In the genomic region with DNA sequence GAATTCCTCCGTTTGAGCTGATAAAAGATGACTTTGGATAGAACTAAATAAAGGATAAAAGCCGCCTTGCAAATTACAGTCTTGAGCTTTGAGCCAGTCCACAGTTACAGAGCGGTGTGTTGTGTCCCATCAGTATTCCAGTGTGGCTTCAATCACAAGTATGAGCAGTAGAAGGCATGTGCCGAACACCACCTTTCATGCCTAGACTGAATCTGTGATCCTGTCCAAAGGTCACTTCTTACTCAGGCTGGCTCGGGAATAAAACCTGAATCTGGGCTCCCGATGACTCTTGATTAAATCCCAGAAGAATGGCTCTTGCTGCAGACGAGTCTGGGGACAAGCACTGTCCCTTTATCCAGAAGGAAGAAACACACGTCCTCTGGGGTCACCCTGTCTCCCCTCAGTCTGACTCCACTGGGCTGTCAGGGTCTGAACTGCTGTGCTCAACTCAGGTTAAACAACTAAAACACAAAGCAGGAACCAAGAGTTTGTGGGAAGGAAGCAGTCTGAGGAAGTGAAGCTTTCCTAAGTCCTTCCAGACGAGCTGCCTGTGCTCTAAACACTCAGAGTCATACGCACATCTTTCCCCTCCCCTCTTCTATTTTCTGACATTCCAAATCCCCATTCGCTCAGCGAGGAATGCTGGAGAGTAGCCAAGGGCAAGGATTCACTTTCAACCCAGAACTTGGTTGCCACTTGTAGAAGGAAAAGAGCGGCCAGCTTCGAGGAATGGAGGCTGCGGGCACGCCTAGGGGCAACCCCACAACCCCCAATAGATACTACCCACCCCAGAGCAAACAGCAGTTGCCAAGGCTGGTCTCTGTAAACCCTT, we compare ENCODE assay signal across 8 mouse cellular contexts.
A peak's percentile ranks its signal among the peaks of the same experiment; 100 is the strongest.
DNase-seq lines count a peak whose midpoint lies in the region; ATAC-seq and TF ChIP-seq lines count a peak whose summit lies in the region.

No protein-coding gene starts in this region.

- peak overlapping the region; percentile 42 for H3K4me3 ChIP-seq in intestine, embryonic 14.5 days (ENCODE audit: low read depth, low read length)
- no peak overlapping the region for H3K4me3 ChIP-seq in liver, embryonic 15.5 days (replicated peaks)
- H3K4me3 ChIP-seq in testis, adult 2 months (ENCODE audit: control insufficient read depth, low read depth, low read length): peak overlapping the region; percentile 29

- H3K4me2 ChIP-seq in intestine, embryonic 14.5 days (ENCODE audit: low read length): peak overlapping the region; percentile 52
- H3K4me2 ChIP-seq in liver, embryonic 15.5 days: peak overlapping the region; percentile 14; the same call in 1 of the 2 replicates

- H3K27ac ChIP-seq in intestine, embryonic 14.5 days (ENCODE audit: low read depth): peak overlapping the region; percentile 98
- no peak overlapping the region for H3K27ac ChIP-seq in liver, embryonic 15.5 days (replicated peaks)
- peak overlapping the region; percentile 72 for H3K27ac ChIP-seq in testis, adult 2 months (ENCODE audit: control insufficient read depth, insufficient read depth, low read depth, low read length)

- WGBS in intestine, embryonic 14.5 days: 32% methylated on average over 16 of the region's 16 CpGs
- WGBS in liver, embryonic 15.5 days (ENCODE audit: insufficient replicate concordance): 65% methylated on average over 16 of the region's 16 CpGs

- TF ChIP-seq CTCF in testis, adult 2 months (IDR thresholded peaks at IDR 0.05; ENCODE audit: control insufficient read depth, insufficient read depth, insufficient replicate concordance, low read depth, low read length): no peak

- DNase-seq in retina, postnatal 1 day: peak; percentile 23
- DNase-seq in retina, embryonic 14.5 days (ENCODE audit: low spot score): no peak
- DNase-seq in gastrocnemius, adult 18-20 months (ENCODE audit: low spot score): peak; percentile 87
- peak; percentile 73 for DNase-seq in intestine, embryonic 14.5 days (ENCODE audit: low spot score)
- DNase-seq in layer of hippocampus, adult 9-11 months: no peak
- no peak for DNase-seq in thymus, postnatal 4 days

- no peak for TF ChIP-seq POLR2A in testis, adult 2 months (IDR thresholded peaks at IDR 0.05; ENCODE audit: control insufficient read depth, low read depth, low read length)

- ATAC-seq in intestine, embryonic 14.5 days (replicated peaks; ENCODE audit: low FRiP score, low TSS enrichment, low read depth): peak; percentile 66; the same call in 1 of the 2 replicates
- ATAC-seq in liver, embryonic 15.5 days (ENCODE audit: insufficient read depth): no peak

- peaks cover 31% of the 10 kb centered on the region for H3K4me1 ChIP-seq in intestine, embryonic 14.5 days (replicated peaks; ENCODE audit: control insufficient read depth, insufficient read depth, low read length)
- peaks cover 8% of the 10 kb centered on the region for H3K4me1 ChIP-seq in liver, embryonic 15.5 days (replicated peaks)
- no peaks in the 10 kb centered on the region for H3K4me1 ChIP-seq in testis, adult 2 months (ENCODE audit: control insufficient read depth, insufficient read depth, low read length)

- H3K36me3 ChIP-seq in intestine, embryonic 14.5 days (ENCODE audit: control insufficient read depth, insufficient read depth, low read length): peaks cover 5% of the 10 kb centered on the region; the same call in 1 of the 2 replicates
- 0 out of 2 replicates have a peak, but pooled peaks cover 3% of the 10 kb centered on the region for H3K36me3 ChIP-seq in liver, embryonic 15.5 days (replicated peaks)
- no peaks in the 10 kb centered on the region for H3K36me3 ChIP-seq in testis, adult 2 months (ENCODE audit: control insufficient read depth, insufficient read depth, low read length)

- no peaks in the 10 kb centered on the region for H3K27me3 ChIP-seq in intestine, embryonic 14.5 days (replicated peaks; ENCODE audit: control insufficient read depth, insufficient read depth, low read length)
- no peaks in the 10 kb centered on the region for H3K27me3 ChIP-seq in liver, embryonic 15.5 days
- no peaks in the 10 kb centered on the region for H3K27me3 ChIP-seq in testis, adult 2 months (ENCODE audit: control insufficient read depth, insufficient read depth, low read length)

- H3K9ac ChIP-seq in intestine, embryonic 14.5 days (ENCODE audit: low read length): peak overlapping the region; percentile 81
- H3K9ac ChIP-seq in liver, embryonic 15.5 days: no peak overlapping the region

- H3K9me3 ChIP-seq in intestine, embryonic 14.5 days (ENCODE audit: control insufficient read depth, low read length): no peaks in the 10 kb centered on the region
- no peaks in the 10 kb centered on the region for H3K9me3 ChIP-seq in liver, embryonic 15.5 days (replicated peaks)

Comparison
In these comparisons a context has a peak if more than half of its experiments do, and no peak if none do; other contexts are left out.
1. DNase-seq: peak in retina, postnatal 1 day (single experiment), gastrocnemius, adult 18-20 months (single experiment) and intestine, embryonic 14.5 days (single experiment); none in retina, embryonic 14.5 days (single experiment), layer of hippocampus, adult 9-11 months (single experiment) and thymus, postnatal 4 days (single experiment).